Mouse (Mus musculus): ENCODE measurements around the gene Mphosph10.

Mphosph10 gene

GRCm38 (mm10) chr7:64351087-64351486 is 41.0 kb downstream of the Mphosph10 start:
- no peak for DNase-seq (ENCODE audit: low spot score)

- DNase-seq (ENCODE audit: low spot score): no peak
Observed at GRCm38 (mm10) chr7:64349147-64349861, 42.8 kb downstream of the Mphosph10 start.

GRCm38 (mm10) chr7:64347813-64348212 is 44.3 kb downstream of the Mphosph10 start:
- DNase-seq (ENCODE audit: low spot score): no peak

GRCm38 (mm10) chr7:64332686-64333085 is 59.4 kb downstream of the Mphosph10 start:
- DNase-seq (ENCODE audit: low spot score): no peak

- no peak for DNase-seq (ENCODE audit: low spot score)
Observed at GRCm38 (mm10) chr7:64331309-64331708, 60.8 kb downstream of the Mphosph10 start.

GRCm38 (mm10) chr7:64327486-64327885 is 64.6 kb downstream of the Mphosph10 start:
- no peak for DNase-seq (ENCODE audit: low spot score)

- DNase-seq (ENCODE audit: low spot score): peak; percentile 70
Observed at GRCm38 (mm10) chr7:64326892-64327291, 65.2 kb downstream of the Mphosph10 start.
